Mouse (Mus musculus) heart, embryonic 13.5 days (tissue): ENCODE data around the gene Sf3b3. TPM values are rescaled to one million over a fixed set of nuclear protein-coding genes. Genes with fewer than 3 reads are reported as not detected.

Experiments
- ATAC-seq: fragments of 200-750 bp; cut with Nextera tagmentation; 2 replicates; pipeline ENCODE4 v1.8.0; 2017; ENCODE audit warnings: moderate TSS enrichment; ENCODE audit not compliant: insufficient number of reproducible peaks, low FRiP score, low TSS enrichment; ENCODE audit errors: extremely low read depth
- H3K27ac ChIP-seq: fragments of 300-500 bp; sonication (generic); replicated peaks from 2 replicates; pipeline ENCODE4 v1.5.1; 2015; ENCODE audit warnings: moderate library complexity, mild to moderate bottlenecking, inconsistent platforms
- H3K27me3 ChIP-seq: fragments of 300-500 bp; sonication (generic); replicated peaks from 2 replicates; pipeline ENCODE4 v1.6.1; 2015; ENCODE audit warnings: mild to moderate bottlenecking, inconsistent platforms
- H3K36me3 ChIP-seq: fragments of 300-500 bp; sonication (generic); 2 replicates; pipeline ENCODE4 v1.6.1; 2015; ENCODE audit warnings: mild to moderate bottlenecking, inconsistent platforms
- H3K4me1 ChIP-seq: fragments of 300-500 bp; sonication (generic); 2 replicates; pipeline ENCODE4 v1.6.1; 2015; ENCODE audit warnings: inconsistent platforms
- H3K4me2 ChIP-seq: fragments of 300-500 bp; sonication (generic); 2 replicates; pipeline ENCODE4 v1.6.1; 2015; ENCODE audit warnings: inconsistent platforms, mild to moderate bottlenecking, moderate library complexity
- H3K4me3 ChIP-seq: fragments of 300-500 bp; sonication (generic); 2 replicates; pipeline ENCODE4 v1.5.1; 2015; ENCODE audit warnings: moderate library complexity, mild to moderate bottlenecking, inconsistent platforms
- H3K9ac ChIP-seq: fragments of 300-500 bp; sonication (generic); 2 replicates; pipeline ENCODE4 v1.6.1; 2015; ENCODE audit warnings: inconsistent platforms, mild to moderate bottlenecking, moderate library complexity
- H3K9me3 ChIP-seq: fragments of 300-500 bp; sonication (generic); 2 replicates; pipeline ENCODE4 v1.6.1; 2016; ENCODE audit warnings: inconsistent platforms
- WGBS: fragments of 180-500 bp; shearing (Covaris S2); methylation state at CpG from one replicate; pipeline ENCODE4 v1.1.7; 2015; ENCODE audit warnings: mixed read lengths; 5-methylcytosine and 5-hydroxymethylcytosine counted together
- polyA plus RNA-seq: library from polyadenylated mRNA; unstranded; fragments of >200 nt; fragmentation: Nextera tagmentation; extraction: Ambion mirVana; gene quantifications from 2 replicates; pipeline ENCODE4 v1.2.1, GENCODE M21; 2015

Gene Sf3b3
- polyA plus RNA-seq, 1 experiment from 2014 or later, result 76.9 TPM

- Histone ChIP-seq H3K9me3 (no peaks in the 10 kb centered on the region), H3K4me1 (peaks cover 13% of the 10 kb centered on the region), H3K4me3 (no peak overlapping the region), H3K4me2 (no peak overlapping the region), H3K36me3 (peaks cover under 1% of the 10 kb centered on the region; the same call in 1 of the 2 replicates), H3K27me3 (no peaks in the 10 kb centered on the region), H3K27ac (no peak overlapping the region), H3K9ac (no peak overlapping the region)
- 84% methylated on average over 9 of the region's 9 CpGs for WGBS
- ATAC-seq, result no peak
These were observed 42.7 kb downstream of the Sf3b3 start for GRCm38 (mm10) chr8:110803856-110804255.

DNA sequence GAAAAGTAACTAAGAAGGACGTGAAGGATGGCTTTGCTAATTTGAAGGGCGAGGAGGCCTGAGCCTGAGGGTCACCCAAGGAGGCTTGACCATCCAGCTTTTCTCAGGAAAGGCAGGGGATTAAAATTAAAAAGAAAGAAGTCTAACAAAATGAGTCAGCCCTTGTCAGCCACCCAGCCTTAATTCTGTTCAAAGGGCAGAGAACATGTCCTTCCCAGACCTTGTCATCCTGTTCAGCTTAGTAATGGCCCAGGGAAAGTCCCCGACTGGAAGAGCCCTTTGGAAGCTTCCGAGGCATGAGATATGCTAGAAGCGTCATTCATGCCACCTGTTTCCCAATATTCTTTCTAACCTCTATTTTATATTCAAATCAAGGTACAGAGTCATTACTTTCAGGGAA lies 43.6 kb downstream of the Sf3b3 start:
- Histone ChIP-seq H3K27ac (no peak overlapping the region), H3K4me2 (no peak overlapping the region), H3K9ac (no peak overlapping the region), H3K27me3 (no peaks in the 10 kb centered on the region), H3K4me1 (peaks cover 4% of the 10 kb centered on the region), H3K4me3 (no peak overlapping the region), H3K36me3 (no peaks in the 10 kb centered on the region), H3K9me3 (no peaks in the 10 kb centered on the region)
- 81% methylated on average over 5 of the region's 5 CpGs for WGBS
- ATAC-seq, result no peak

DNA sequence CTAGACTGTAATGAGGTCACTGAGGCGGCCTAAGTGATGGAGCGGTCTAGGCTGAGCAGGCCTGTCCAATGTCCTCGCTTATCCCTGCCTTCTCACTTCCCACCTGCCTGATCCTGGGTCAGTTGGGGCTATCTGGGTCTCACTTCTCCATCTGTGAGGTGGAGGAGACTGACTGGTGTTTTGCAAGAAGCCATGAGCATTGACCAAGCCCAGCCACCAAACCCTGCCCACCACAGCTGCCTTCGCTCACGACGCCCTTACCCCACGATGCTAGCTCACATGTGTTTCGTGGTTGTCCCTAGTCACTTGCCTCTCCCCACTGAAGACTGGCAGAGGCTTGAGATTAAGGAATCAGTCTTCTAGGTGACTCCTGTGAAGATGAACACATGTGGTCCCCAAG lies 49.5 kb downstream of the Sf3b3 start:
- peaks cover 11% of the 10 kb centered on the region; the same call in 1 of the 2 replicates for H3K9me3 ChIP-seq
- H3K27me3 ChIP-seq, result no peaks in the 10 kb centered on the region
- peaks cover 9% of the 10 kb centered on the region for H3K4me1 ChIP-seq
- H3K36me3 ChIP-seq, result no peaks in the 10 kb centered on the region
- no peak overlapping the region for H3K4me2 ChIP-seq
- no peak for ATAC-seq
- H3K4me3 ChIP-seq, result no peak overlapping the region
- WGBS, result 85% methylated on average over 8 of the region's 8 CpGs
- H3K27ac ChIP-seq, result no peak overlapping the region
- H3K9ac ChIP-seq, result no peak overlapping the region

DNA sequence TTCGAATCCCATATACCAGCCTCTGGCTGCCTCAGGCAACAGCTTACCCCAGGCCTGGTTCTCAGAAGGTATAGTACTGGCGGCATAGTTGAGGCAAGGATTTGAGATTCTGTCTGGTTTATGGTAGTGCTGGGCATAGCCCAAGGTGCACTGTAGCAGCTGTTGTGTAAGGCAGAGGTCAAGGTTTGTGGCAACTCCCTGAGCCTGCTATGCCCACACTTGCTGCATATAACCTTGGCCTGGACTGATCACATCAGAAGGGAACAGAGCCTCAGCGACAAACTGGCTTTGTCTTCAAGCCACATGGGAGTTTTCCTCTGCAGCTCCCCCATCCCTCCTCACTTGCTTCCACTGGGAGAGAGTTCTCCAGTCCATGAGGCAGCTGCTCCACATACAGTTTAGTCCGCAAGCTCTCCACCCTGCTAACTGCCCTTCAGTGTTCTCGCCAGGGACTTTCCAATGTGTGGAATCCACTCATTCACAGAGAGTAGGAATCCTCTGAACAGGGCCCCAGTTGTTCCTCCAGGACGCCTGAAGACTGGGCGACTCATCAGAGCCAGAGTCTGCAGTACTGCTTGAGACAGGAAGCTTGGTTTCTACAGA lies 52.1 kb downstream of the Sf3b3 start:
- Histone ChIP-seq H3K4me2 (no peak overlapping the region), H3K27me3 (no peaks in the 10 kb centered on the region), H3K36me3 (no peaks in the 10 kb centered on the region), H3K4me3 (no peak overlapping the region), H3K9ac (no peak overlapping the region), H3K9me3 (peaks cover 11% of the 10 kb centered on the region; the same call in 1 of the 2 replicates), H3K27ac (no peak overlapping the region), H3K4me1 (peaks cover 14% of the 10 kb centered on the region)
- WGBS, result 78% methylated on average over 7 of the region's 7 CpGs
- no peak for ATAC-seq

DNA sequence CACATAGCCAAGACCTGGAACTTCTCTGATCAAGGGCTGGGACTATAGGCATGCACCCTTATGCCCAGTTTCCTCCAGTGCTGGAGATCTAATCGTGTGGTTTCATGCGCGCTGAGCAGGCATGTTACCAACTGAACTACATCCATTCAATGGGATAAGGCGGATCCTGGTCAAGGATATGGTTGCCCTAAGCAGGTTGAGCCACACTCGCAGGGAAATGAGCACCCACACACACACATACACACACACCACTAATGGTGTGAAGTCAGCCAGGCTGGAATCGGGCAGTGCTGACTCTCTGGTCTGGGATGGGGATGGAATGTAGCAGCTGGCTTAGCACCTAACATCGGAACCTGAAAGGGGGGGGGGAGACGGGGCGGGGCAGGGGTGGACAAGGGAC lies 52.7 kb downstream of the Sf3b3 start:
- peaks cover 20% of the 10 kb centered on the region for H3K4me1 ChIP-seq
- H3K27me3 ChIP-seq, result no peaks in the 10 kb centered on the region
- H3K9me3 ChIP-seq, result peaks cover 11% of the 10 kb centered on the region; the same call in 1 of the 2 replicates
- no peak overlapping the region for H3K27ac ChIP-seq
- no peak for ATAC-seq
- no peak overlapping the region for H3K4me3 ChIP-seq
- 88% methylated on average over 9 of the region's 9 CpGs for WGBS
- H3K36me3 ChIP-seq, result no peaks in the 10 kb centered on the region
- H3K4me2 ChIP-seq, result no peak overlapping the region
- H3K9ac ChIP-seq, result no peak overlapping the region

DNA sequence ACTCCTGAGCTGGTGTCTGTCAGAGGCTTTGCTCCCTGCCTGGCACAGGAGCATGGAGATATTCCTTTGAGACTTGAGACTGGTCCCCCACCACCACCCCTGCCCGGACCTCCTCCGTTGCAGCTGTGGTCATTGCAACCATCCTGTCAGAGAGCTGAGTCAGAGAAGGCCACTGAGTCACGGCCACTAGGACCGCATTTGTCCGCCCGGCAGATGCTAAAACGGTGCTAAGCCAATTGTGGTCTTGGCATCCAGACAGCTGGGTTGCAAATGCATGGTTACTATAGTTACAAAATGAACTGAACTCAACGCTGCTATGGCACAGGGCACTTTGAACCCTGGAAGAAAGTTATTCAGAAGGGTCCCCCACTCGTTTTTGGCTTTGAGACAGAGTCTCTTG lies 53.1 kb downstream of the Sf3b3 start:
- ATAC-seq, result no peak
- Histone ChIP-seq H3K4me1 (peaks cover 22% of the 10 kb centered on the region), H3K9ac (no peak overlapping the region), H3K4me2 (no peak overlapping the region), H3K27me3 (no peaks in the 10 kb centered on the region), H3K4me3 (no peak overlapping the region), H3K36me3 (no peaks in the 10 kb centered on the region), H3K27ac (no peak overlapping the region), H3K9me3 (peaks cover 11% of the 10 kb centered on the region; the same call in 1 of the 2 replicates)
- WGBS, result 74% methylated on average over 9 of the region's 9 CpGs

DNA sequence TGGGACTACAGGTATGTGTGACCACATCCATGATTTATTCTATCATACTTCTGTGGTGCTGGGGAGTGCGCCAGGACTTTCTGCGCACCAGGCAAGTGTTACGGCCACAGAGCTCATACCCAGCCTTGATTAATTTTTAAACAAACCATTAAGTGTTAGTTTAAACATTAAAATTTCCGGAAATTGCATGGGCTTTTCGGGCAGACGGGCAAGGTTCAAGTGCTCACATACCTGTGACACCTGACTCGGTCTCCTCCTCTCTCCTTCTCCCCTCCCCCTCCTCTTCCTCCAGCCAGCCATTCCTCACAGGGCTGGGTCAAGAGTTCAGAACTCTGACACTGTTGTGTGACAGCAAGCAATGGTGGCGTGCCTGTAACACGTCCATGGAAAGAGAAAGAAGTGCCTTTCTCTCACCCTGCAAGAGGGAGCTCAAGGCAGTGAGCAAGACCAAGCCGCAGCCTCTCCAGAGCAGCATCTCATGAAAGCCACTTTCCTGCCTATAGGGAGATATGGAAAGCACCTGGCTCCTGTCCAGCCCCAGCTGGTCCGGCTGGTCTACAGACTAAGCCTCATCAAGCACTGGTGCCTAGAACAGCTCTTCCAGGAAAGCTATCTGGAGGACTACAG lies 53.9 kb downstream of the Sf3b3 start:
- 58% methylated on average over 11 of the region's 11 CpGs for WGBS
- H3K4me2 ChIP-seq, result no peak overlapping the region
- no peaks in the 10 kb centered on the region for H3K36me3 ChIP-seq
- peaks cover 22% of the 10 kb centered on the region for H3K4me1 ChIP-seq
- no peak for ATAC-seq
- H3K27ac ChIP-seq, result no peak overlapping the region
- H3K27me3 ChIP-seq, result no peaks in the 10 kb centered on the region
- H3K9ac ChIP-seq, result no peak overlapping the region
- no peak overlapping the region for H3K4me3 ChIP-seq
- peaks cover 11% of the 10 kb centered on the region; the same call in 1 of the 2 replicates for H3K9me3 ChIP-seq

- no peaks in the 10 kb centered on the region for H3K27me3 ChIP-seq
- no peak overlapping the region for H3K27ac ChIP-seq
- no peaks in the 10 kb centered on the region for H3K36me3 ChIP-seq
- H3K9me3 ChIP-seq, result peaks cover 11% of the 10 kb centered on the region; the same call in 1 of the 2 replicates
- no peak overlapping the region for H3K9ac ChIP-seq
- no peak overlapping the region for H3K4me3 ChIP-seq
- 61% methylated on average over 10 of the region's 10 CpGs for WGBS
- H3K4me1 ChIP-seq, result peaks cover 22% of the 10 kb centered on the region
- no peak for ATAC-seq
- no peak overlapping the region for H3K4me2 ChIP-seq
These were observed 55.4 kb downstream of the Sf3b3 start for GRCm38 (mm10) chr8:110791164-110791563.

DNA sequence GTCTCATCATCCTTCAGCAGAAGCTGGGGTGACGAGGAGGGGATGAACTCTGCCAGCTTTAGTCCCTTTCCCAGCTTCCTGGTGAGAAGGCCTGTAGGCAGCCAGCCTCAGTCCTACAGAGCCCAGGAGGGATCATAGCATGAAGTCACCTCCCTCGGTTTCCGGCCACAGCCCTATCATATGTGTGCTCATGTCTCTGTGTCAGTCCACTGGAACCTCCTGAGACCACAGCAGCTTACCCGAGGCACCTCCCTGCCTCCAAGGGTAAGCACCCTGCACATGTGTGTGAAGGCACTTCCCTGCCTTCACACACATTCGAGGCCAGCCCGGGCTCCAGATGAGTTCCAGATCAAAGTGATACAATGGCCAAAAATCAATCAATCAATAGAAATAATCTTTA lies 56.3 kb downstream of the Sf3b3 start:
- Histone ChIP-seq H3K36me3 (no peaks in the 10 kb centered on the region), H3K4me1 (peaks cover 22% of the 10 kb centered on the region), H3K4me2 (no peak overlapping the region), H3K9ac (no peak overlapping the region), H3K27ac (no peak overlapping the region), H3K4me3 (no peak overlapping the region), H3K9me3 (peaks cover 2% of the 10 kb centered on the region; the same call in 1 of the 2 replicates), H3K27me3 (no peaks in the 10 kb centered on the region)
- no peak for ATAC-seq
- WGBS, result 55% methylated on average over 6 of the region's 6 CpGs

DNA sequence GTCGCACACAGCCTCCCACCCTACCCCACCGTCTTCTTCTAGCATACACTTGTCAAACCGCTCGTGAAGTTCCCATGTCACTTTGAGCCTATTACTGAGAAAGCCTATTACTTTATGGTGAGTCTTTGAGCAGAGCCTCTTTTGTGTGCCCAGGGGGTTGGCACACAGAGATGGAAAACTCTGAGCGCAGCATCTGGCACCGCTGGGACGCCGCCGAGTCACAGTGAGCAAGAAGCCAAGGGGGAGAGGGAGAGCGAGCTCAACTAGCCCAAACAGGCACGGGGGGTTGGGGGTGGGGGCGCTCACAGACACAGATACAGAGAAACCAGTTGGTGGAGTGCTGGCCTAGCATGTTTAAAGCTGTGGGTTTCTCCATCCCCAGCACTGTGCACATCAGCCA lies 57.0 kb downstream of the Sf3b3 start:
- no peak overlapping the region for H3K4me3 ChIP-seq
- H3K4me1 ChIP-seq, result peaks cover 22% of the 10 kb centered on the region
- H3K27me3 ChIP-seq, result no peaks in the 10 kb centered on the region
- no peak for ATAC-seq
- no peak overlapping the region for H3K9ac ChIP-seq
- H3K27ac ChIP-seq, result no peak overlapping the region
- H3K9me3 ChIP-seq, result no peaks in the 10 kb centered on the region
- no peak overlapping the region for H3K4me2 ChIP-seq
- H3K36me3 ChIP-seq, result no peaks in the 10 kb centered on the region
- 45% methylated on average over 12 of the region's 12 CpGs for WGBS

GRCm38 (mm10) chr8:110788981-110789380 lies 57.6 kb downstream of the Sf3b3 start:
- no peaks in the 10 kb centered on the region for H3K36me3 ChIP-seq
- no peak overlapping the region for H3K9ac ChIP-seq
- no peak overlapping the region for H3K4me3 ChIP-seq
- no peak for ATAC-seq
- H3K4me2 ChIP-seq, result no peak overlapping the region
- H3K4me1 ChIP-seq, result peaks cover 22% of the 10 kb centered on the region
- WGBS, result 45% methylated on average over 12 of the region's 12 CpGs
- H3K27ac ChIP-seq, result no peak overlapping the region
- H3K9me3 ChIP-seq, result no peaks in the 10 kb centered on the region
- no peaks in the 10 kb centered on the region for H3K27me3 ChIP-seq

DNA sequence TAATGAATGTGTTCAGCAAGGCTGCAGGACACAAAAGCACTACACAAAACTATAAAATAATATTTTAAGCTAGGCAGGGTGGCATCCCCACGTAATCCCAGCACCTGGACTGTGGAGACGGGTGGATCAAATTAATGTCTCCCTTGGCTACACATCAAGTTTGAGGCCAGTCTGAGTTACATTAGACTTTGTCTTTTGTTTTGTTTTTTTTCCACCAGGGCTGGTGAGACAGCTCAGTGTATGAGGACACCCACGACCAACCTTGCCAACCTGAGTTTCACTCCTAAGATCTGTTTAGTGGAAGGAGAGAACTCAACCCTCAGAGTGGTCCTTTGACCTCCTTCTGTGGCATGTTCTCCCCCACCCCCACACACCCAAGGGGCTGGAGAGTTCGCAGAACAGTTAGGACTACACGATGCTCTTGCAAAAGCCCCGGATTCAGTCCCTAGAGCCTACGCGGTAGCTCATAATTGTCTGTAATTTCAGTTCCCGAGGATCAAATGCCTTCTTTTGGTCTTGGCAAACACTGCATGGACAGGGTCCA lies 59.1 kb downstream of the Sf3b3 start:
- no peak for ATAC-seq
- H3K27ac ChIP-seq, result no peak overlapping the region
- H3K9me3 ChIP-seq, result no peaks in the 10 kb centered on the region
- H3K4me3 ChIP-seq, result no peak overlapping the region
- 81% methylated on average over 9 of the region's 9 CpGs for WGBS
- H3K9ac ChIP-seq, result no peak overlapping the region
- no peaks in the 10 kb centered on the region for H3K27me3 ChIP-seq
- no peak overlapping the region for H3K4me2 ChIP-seq
- peaks cover 14% of the 10 kb centered on the region for H3K4me1 ChIP-seq
- H3K36me3 ChIP-seq, result no peaks in the 10 kb centered on the region
